Mouse (Mus musculus) lung, embryonic 14.5 days (tissue): ENCODE measurements around the gene Slc25a5. TPM values are rescaled to one million over a fixed set of nuclear protein-coding genes. Genes with fewer than 3 reads are reported as not detected.
A peak's percentile ranks its signal among the peaks of the same experiment; 100 is the strongest.

ENCODE experiments used
- ATAC-seq: fragments of 200-750 bp; cut with Nextera tagmentation; 2 replicates; pipeline ENCODE4 v1.8.0; 2017; ENCODE audit warnings: mild to moderate bottlenecking, moderate TSS enrichment, moderate library complexity; ENCODE audit not compliant: insufficient read depth
- DNase-seq: peaks from one replicate; pipeline ENCODE4 v3.0.0-alpha.2; 2015
- H3K27ac ChIP-seq: fragments of 300-500 bp; sonication (generic); 2 replicates; pipeline ENCODE4 v1.5.1; 2014; ENCODE audit warnings: low read depth, mild to moderate bottlenecking, moderate library complexity
- H3K27me3 ChIP-seq: fragments of 300-500 bp; sonication (generic); 2 replicates; pipeline ENCODE4 v1.6.1; 2014; ENCODE audit warnings: low read length, control low read depth; ENCODE audit not compliant: insufficient read depth
- H3K36me3 ChIP-seq: fragments of 300-500 bp; sonication (generic); 2 replicates; pipeline ENCODE4 v1.6.1; 2014; ENCODE audit warnings: control low read depth; ENCODE audit not compliant: insufficient read depth
- H3K4me1 ChIP-seq: fragments of 300-500 bp; sonication (generic); 2 replicates; pipeline ENCODE4 v1.6.1; 2014; ENCODE audit warnings: antibody characterized with exemption, control low read depth; ENCODE audit not compliant: insufficient read depth
- H3K4me2 ChIP-seq: fragments of 300-500 bp; sonication (generic); 2 replicates; pipeline ENCODE4 v1.6.1; 2014; ENCODE audit warnings: mild to moderate bottlenecking
- H3K4me3 ChIP-seq: fragments of 300-500 bp; sonication (generic); 2 replicates; pipeline ENCODE4 v1.5.1; 2014; ENCODE audit warnings: low read depth, low read length
- H3K9ac ChIP-seq: fragments of 300-500 bp; sonication (generic); 2 replicates; pipeline ENCODE4 v1.6.1; 2014
- H3K9me3 ChIP-seq: fragments of 300-500 bp; sonication (generic); 2 replicates; pipeline ENCODE4 v1.6.1; 2016; ENCODE audit warnings: low read depth, low read length, control low read depth
- CTCF ChIP-seq: IDR thresholded peaks from 2 replicates; pipeline ENCODE4 v1.5.1; 2016; ENCODE audit warnings: antibody characterized with exemption, low read depth
- WGBS: fragments of 180-500 bp; shearing (Covaris S2); extraction: QIAGEN DNeasy Blood & Tissue Kit; methylation state at CpG from one replicate; pipeline ENCODE4 v1.1.7; 2014; 5-methylcytosine and 5-hydroxymethylcytosine counted together
- polyA plus RNA-seq: library from polyadenylated mRNA; unstranded; fragments of >200 nt; fragmentation: Nextera tagmentation; extraction: Ambion mirVana; gene quantifications from 2 replicates; pipeline ENCODE4 v1.2.1, GENCODE M21; 2014

The Slc25a5 gene
- polyA plus RNA-seq, 1 experiment from 2014 or later, result 690 TPM

- DNase-seq (no peak), ATAC-seq (no peak)
- WGBS, result 34% methylated on average over 6 of the region's 6 CpGs
- Histone ChIP-seq H3K36me3 (peaks cover 12% of the 10 kb centered on the region; the same call in 1 of the 2 replicates), H3K27me3 (no peaks in the 10 kb centered on the region), H3K4me1 (no peaks in the 10 kb centered on the region), H3K4me2 (no peak overlapping the region), H3K4me3 (no peak overlapping the region), H3K9me3 (no peaks in the 10 kb centered on the region), H3K9ac (no peak overlapping the region), H3K27ac (no peak overlapping the region)
- no peak for TF ChIP-seq CTCF
These were observed 3.9 kb downstream of the Slc25a5 start for GRCm38 (mm10) chrX:36799131-36799879.

- Histone ChIP-seq H3K9ac (no peak overlapping the region), H3K9me3 (no peaks in the 10 kb centered on the region), H3K4me3 (no peak overlapping the region), H3K4me2 (no peak overlapping the region), H3K4me1 (no peaks in the 10 kb centered on the region), H3K36me3 (0 out of 2 replicates have a peak, but pooled peaks cover under 1% of the 10 kb centered on the region), H3K27ac (no peak overlapping the region), H3K27me3 (no peaks in the 10 kb centered on the region)
- TF ChIP-seq CTCF, result no peak
- ATAC-seq (no peak), DNase-seq (no peak)
- WGBS, result 74% methylated on average over 5 of the region's 5 CpGs
These were observed 7.7 kb downstream of the Slc25a5 start for GRCm38 (mm10) chrX:36803189-36803588.

- Histone ChIP-seq H3K4me3 (no peak overlapping the region), H3K9ac (no peak overlapping the region), H3K27ac (no peak overlapping the region), H3K4me1 (no peaks in the 10 kb centered on the region), H3K36me3 (no peaks in the 10 kb centered on the region), H3K4me2 (no peak overlapping the region), H3K9me3 (no peaks in the 10 kb centered on the region), H3K27me3 (no peaks in the 10 kb centered on the region)
- 45% methylated on average over 5 of the region's 5 CpGs for WGBS
- peak; percentile 16; the same call in 1 of the 2 replicates for ATAC-seq
- TF ChIP-seq CTCF, result no peak
- DNase-seq, result peak; percentile 55
These were observed 8.7 kb downstream of the Slc25a5 start for GRCm38 (mm10) chrX:36804196-36804595.

- TF ChIP-seq CTCF, result no peak
- Histone ChIP-seq H3K27me3 (no peaks in the 10 kb centered on the region), H3K27ac (no peak overlapping the region), H3K36me3 (no peaks in the 10 kb centered on the region), H3K9me3 (no peaks in the 10 kb centered on the region), H3K4me1 (no peaks in the 10 kb centered on the region), H3K9ac (no peak overlapping the region), H3K4me2 (no peak overlapping the region), H3K4me3 (no peak overlapping the region)
- 66% methylated on average over 5 of the region's 5 CpGs for WGBS
- DNase-seq (no peak), ATAC-seq (no peak)
These were observed 10.2 kb downstream of the Slc25a5 start for GRCm38 (mm10) chrX:36805466-36806235.

GRCm38 (mm10) chrX:36807360-36808317, 12.2 kb downstream of the Slc25a5 start:
- Histone ChIP-seq H3K36me3 (no peaks in the 10 kb centered on the region), H3K4me2 (peak overlapping the region; percentile 56), H3K27me3 (no peaks in the 10 kb centered on the region), H3K9ac (peak overlapping the region; percentile 17), H3K9me3 (no peaks in the 10 kb centered on the region), H3K4me3 (peak overlapping the region; percentile 24), H3K4me1 (no peaks in the 10 kb centered on the region), H3K27ac (peak overlapping the region; percentile 79)
- 13% methylated on average over 45 of the region's 45 CpGs for WGBS
- peak; percentile 75 for TF ChIP-seq CTCF
- peak; percentile 93 for ATAC-seq
- DNase-seq, result peak; percentile 91

GRCm38 (mm10) chrX:36808318-36808683, 12.8 kb downstream of the Slc25a5 start:
- Histone ChIP-seq H3K27me3 (no peaks in the 10 kb centered on the region), H3K9me3 (no peaks in the 10 kb centered on the region), H3K27ac (peak overlapping the region; percentile 79), H3K4me2 (peak overlapping the region; percentile 56), H3K4me1 (no peaks in the 10 kb centered on the region), H3K4me3 (peak overlapping the region; percentile 24), H3K36me3 (no peaks in the 10 kb centered on the region), H3K9ac (no peak overlapping the region)
- ATAC-seq (peak; percentile 26; the same call in 1 of the 2 replicates), DNase-seq (no peak)
- 49% methylated on average over 6 of the region's 6 CpGs for WGBS
- TF ChIP-seq CTCF, result no peak
